Mouse (Mus musculus): Measurements from ENCODE around the gene Kidins220. TPM values are rescaled to one million over a fixed set of nuclear protein-coding genes. Genes with fewer than 3 reads are reported as not detected.

Gene Kidins220
- polyA plus RNA-seq, 1 experiment from 2014 or later, result 12.2 TPM

DNA sequence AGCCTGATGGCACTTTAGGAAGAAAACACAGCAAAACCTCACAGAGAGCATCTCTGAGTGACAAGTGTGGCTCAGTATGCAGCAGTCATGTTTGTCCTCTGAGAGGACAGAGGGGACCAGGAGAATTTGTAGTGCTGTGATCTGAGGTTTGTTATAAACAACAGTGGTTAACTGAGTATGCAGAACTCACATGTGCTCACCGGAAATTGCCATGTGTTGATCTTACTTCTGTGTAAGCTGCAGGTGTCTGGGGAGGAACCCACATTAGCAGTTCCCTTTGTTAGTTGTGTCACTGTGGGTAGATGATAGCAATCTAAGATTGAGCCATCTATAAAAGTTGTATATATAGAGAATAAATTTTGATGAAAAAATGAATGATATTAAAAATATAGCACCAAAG, 35.7 kb downstream of the Kidins220 start:
- WGBS (ENCODE audit: insufficient replicate concordance), result 84% methylated on average over 1 of the region's 1 CpGs
- no peak overlapping the region for H3K9ac ChIP-seq
- no peak for ATAC-seq

DNA sequence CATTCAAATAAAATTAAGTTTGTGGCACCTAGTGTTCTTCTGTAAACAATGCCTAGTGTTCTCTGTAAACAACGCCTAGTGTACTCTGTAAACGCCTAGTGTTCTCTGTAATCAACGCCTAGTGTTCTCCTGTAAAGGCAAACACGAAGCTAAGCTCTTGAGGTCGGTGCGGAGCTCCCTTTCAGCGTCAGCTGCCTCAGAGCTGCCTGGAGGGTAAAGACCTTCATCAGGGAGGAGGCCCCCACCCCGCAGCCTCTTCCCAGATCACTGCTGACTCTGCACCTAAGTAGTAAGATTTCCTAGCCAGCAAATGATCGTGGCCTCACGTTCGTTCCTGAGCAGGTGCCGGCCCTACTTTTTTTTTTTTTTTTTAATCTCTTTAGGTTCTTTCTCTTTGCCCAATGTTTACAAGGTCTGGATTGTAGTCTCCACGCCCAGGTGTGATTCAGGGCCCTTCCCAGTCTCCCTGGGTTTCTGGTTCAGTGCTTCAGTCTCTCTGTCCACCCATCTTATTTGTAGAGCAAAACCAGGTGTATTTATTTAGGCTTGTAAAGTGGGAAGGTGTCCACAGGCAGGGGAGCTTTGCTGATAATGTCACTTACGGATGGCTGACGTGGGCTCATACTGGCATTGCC, 37.1 kb downstream of the Kidins220 start:
- Histone ChIP-seq H3K4me2 (no peak overlapping the region), H3K9me3 (replicated peaks) (no peaks in the 10 kb centered on the region), H3K4me1 (peaks cover 29% of the 10 kb centered on the region), H3K36me3 (peaks cover 93% of the 10 kb centered on the region), H3K27ac (no peak overlapping the region), H3K4me3 (no peak overlapping the region), H3K27me3 (replicated peaks) (no peaks in the 10 kb centered on the region), H3K9ac (no peak overlapping the region)
- no peak for ATAC-seq
- WGBS (ENCODE audit: insufficient replicate concordance), result 76% methylated on average over 15 of the region's 15 CpGs

More for the DNA sequence above, 35.7 kb downstream of the Kidins220 start:
- Histone ChIP-seq H3K4me3 (no peak overlapping the region), H3K4me2 (no peak overlapping the region), H3K27me3 (replicated peaks) (no peaks in the 10 kb centered on the region), H3K36me3 (peaks cover 88% of the 10 kb centered on the region), H3K27ac (no peak overlapping the region), H3K4me1 (peaks cover 29% of the 10 kb centered on the region), H3K9me3 (replicated peaks) (no peaks in the 10 kb centered on the region)

DNA sequence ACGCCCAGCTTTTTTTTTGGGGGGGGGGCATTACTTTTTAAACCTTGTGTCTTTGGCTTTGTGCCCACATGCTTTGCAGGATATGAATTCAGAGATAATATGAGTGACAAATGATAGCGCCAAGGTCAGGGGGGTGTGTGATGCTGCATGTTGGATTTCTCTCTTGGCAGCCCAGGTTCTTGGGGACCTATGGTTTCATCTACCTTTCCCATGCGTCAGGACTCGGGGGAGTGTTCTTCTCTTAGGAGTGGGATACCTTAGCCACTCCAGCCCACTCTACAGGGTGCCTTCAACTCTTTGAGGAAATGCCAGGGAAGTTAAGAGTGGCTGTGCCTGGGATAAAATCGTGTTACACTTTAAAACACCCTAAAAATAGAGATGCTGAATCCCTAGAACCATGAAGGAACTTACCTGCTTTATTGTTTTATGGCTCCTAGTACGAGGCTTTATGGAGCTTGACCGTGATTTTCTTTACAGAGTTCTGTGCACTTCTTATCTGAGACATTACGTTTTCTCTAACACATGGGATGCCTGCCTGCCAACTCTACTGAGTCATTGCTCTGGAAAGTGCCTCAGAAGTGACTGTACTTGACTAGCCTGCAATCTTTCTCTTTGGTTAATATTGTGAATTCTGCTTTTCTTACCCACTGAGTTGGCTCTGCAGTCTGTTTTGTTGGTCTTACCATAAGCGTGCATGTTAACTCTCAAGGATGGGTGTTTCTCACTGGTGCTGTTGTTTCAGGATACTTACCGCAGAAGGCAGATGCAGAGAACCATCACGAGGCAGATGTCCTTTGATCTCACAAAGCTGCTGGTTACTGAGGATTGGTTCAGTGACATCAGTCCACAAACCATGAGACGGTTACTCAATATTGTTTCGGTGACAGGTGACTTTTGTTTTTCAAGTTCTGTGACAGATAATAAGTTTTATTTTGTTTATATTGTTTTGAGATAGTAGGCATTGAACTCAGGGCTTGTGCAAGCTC, 38.1 kb downstream of the Kidins220 start:
- Histone ChIP-seq H3K4me1 (peaks cover 29% of the 10 kb centered on the region), H3K27ac (no peak overlapping the region), H3K4me2 (no peak overlapping the region), H3K9me3 (replicated peaks) (no peaks in the 10 kb centered on the region), H3K27me3 (replicated peaks) (no peaks in the 10 kb centered on the region), H3K4me3 (no peak overlapping the region), H3K36me3 (peaks cover 94% of the 10 kb centered on the region), H3K9ac (no peak overlapping the region)
- ATAC-seq, result no peak
- WGBS (ENCODE audit: insufficient replicate concordance), result 79% methylated on average over 13 of the region's 13 CpGs

DNA sequence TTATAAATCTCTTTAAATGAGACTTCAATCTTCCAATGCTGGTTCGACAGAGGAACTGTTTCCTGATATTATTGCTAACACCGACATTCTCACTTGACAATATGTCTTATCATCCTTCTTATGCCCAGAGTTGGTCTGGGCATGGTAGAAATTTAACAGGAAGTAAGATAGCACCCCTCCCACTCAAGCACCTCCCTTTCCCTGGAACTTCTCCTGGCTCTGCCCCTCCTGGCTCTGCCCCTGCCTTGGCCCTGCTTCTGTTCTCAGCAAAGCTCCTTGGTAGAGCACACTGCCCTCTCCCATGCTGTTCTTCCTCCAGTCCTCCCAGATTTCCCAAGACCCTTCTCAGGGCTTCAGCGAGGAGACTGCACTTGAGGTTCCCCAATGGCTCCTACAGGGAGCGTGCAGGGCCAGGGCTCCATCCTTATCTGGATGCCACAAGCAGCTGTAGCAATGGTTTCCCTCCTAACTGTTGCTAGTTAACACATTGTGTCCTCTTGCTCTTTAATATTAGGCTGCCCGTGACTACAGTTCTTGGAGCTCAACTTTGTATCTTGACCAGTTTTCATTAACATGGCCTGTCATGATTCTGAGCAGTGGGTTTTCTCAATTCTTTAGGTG, 39.7 kb downstream of the Kidins220 start:
- peak; percentile 83 for ATAC-seq
- Histone ChIP-seq H3K27ac (peak overlapping the region; percentile 62; the same call in 1 of the 2 replicates), H3K4me2 (peak overlapping the region; percentile 33), H3K4me3 (no peak overlapping the region), H3K36me3 (peaks cover 95% of the 10 kb centered on the region), H3K9me3 (replicated peaks) (no peaks in the 10 kb centered on the region), H3K4me1 (peaks cover 29% of the 10 kb centered on the region), H3K9ac (no peak overlapping the region), H3K27me3 (replicated peaks) (no peaks in the 10 kb centered on the region)
- WGBS (ENCODE audit: insufficient replicate concordance), result 33% methylated on average over 5 of the region's 5 CpGs

DNA sequence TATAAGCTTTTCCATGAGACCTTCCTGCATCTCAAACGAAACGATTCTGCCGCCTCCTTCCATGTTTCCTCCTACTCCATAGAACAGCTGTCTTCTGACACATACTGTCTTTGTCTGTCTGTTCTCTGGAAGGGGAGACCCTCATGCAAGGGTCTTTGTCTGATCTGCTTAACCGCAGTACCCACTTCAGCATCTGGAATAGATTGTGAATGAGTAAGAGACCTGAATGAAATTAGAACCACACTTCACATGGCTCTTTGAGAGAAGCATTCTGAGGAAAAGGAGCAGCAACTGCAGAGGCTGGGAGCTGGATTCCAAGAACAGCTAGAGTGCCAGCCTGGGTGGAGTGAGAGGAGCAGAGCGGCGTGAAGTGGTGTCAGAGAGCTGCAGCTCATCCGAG, 40.2 kb downstream of the Kidins220 start:
- Histone ChIP-seq H3K27me3 (replicated peaks) (no peaks in the 10 kb centered on the region), H3K4me1 (peaks cover 25% of the 10 kb centered on the region), H3K36me3 (peaks cover 96% of the 10 kb centered on the region), H3K9me3 (replicated peaks) (no peaks in the 10 kb centered on the region), H3K27ac (peak overlapping the region; percentile 62; the same call in 1 of the 2 replicates), H3K4me2 (no peak overlapping the region), H3K9ac (no peak overlapping the region), H3K4me3 (no peak overlapping the region)
- ATAC-seq, result no peak
- WGBS (ENCODE audit: insufficient replicate concordance), result 87% methylated on average over 7 of the region's 7 CpGs

DNA sequence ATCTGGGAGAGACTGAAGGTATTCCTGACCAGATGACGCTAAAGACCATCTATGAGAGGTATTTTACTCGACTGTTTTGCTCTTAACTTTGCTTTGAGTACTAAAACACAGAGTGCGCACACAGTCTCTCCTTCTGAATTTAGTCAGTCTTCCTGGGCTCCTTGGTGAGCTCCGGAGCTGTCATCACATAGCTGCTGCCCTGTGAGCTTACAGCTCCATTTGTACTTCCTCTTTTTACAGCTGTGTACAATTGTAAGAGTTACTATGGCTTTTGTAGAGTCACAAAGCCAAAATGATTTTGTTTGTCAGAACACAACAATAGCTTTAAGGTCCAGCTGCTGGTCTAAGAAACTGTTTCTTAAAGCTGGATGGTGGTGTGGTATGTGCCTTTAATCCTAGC, 42.3 kb downstream of the Kidins220 start:
- Histone ChIP-seq H3K36me3 (peaks cover 91% of the 10 kb centered on the region), H3K27me3 (replicated peaks) (no peaks in the 10 kb centered on the region)
- WGBS (ENCODE audit: insufficient replicate concordance), result 68% methylated on average over 4 of the region's 4 CpGs

DNA sequence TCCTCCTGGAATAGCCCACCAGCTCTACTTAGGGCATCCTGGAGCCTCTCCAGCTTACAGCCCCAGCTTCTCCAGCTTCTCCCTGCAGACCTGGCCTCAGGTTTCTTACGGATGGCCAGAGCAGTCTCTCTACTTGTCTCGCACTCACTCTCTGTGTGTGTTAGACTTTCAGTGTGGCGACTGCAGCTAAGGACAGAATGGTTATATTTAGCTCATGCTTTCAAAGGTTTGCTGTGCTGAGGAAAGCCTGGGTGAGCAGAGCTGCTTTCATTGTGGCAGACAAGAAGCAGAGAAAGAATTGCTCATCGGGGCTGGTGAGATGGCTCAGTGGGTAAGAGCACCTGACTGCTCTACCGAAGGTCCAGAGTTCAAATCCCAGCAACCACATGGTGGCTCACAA, 46.3 kb downstream of the Kidins220 start:
- no peak overlapping the region for H3K27ac ChIP-seq
- ATAC-seq, result no peak
- WGBS (ENCODE audit: insufficient replicate concordance), result 86% methylated on average over 5 of the region's 5 CpGs
- peaks cover 68% of the 10 kb centered on the region for H3K36me3 ChIP-seq
- H3K4me3 ChIP-seq, result no peak overlapping the region
- no peak overlapping the region for H3K9ac ChIP-seq
- H3K4me2 ChIP-seq, result no peak overlapping the region
- no peaks in the 10 kb centered on the region for H3K9me3 ChIP-seq (replicated peaks)
- H3K4me1 ChIP-seq, result no peaks in the 10 kb centered on the region
- no peaks in the 10 kb centered on the region for H3K27me3 ChIP-seq (replicated peaks)

More for the DNA sequence above, 42.3 kb downstream of the Kidins220 start:
- Histone ChIP-seq H3K4me1 (peaks cover 20% of the 10 kb centered on the region), H3K4me3 (no peak overlapping the region), H3K9me3 (replicated peaks) (no peaks in the 10 kb centered on the region), H3K27ac (no peak overlapping the region), H3K4me2 (no peak overlapping the region), H3K9ac (no peak overlapping the region)
- no peak for ATAC-seq

DNA sequence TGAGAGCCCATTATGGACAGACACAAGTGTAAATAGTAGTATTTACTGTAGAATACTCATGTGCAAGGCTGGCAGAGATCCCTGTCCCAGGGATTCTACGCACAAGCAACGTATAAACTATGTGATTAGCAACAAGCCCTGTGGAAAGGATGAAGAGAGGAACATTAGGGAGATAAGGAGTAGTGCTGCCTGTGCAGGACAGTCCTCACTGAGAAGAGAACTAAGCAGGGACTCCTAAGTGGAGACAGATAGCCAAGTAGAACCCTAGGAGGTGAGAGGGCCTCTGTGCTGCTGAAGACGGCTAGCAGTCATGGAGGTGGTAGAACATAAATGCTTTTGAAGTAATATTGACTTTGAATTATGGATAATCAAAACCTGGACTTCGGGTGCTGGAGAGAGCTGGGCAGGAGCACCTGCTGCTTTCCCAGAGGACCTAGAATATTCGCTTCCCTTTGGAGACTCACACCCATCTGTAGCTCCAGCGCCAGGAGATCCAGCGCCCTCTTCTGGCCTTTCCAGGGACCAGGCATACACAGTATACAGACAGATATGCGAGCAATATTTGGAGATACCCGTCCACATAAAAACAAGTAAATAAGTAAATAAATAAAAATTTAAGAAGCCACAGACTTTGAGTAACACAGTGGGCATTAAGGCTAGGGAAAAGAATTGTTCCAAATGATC, 50.3 kb downstream of the Kidins220 start:
- Histone ChIP-seq H3K27me3 (replicated peaks) (no peaks in the 10 kb centered on the region), H3K9me3 (replicated peaks) (no peaks in the 10 kb centered on the region), H3K36me3 (peaks cover 46% of the 10 kb centered on the region), H3K4me1 (no peaks in the 10 kb centered on the region), H3K4me3 (no peak overlapping the region), H3K27ac (no peak overlapping the region), H3K4me2 (no peak overlapping the region), H3K9ac (no peak overlapping the region)
- ATAC-seq, result no peak
- WGBS (ENCODE audit: insufficient replicate concordance), result 62% methylated on average over 9 of the region's 9 CpGs

DNA sequence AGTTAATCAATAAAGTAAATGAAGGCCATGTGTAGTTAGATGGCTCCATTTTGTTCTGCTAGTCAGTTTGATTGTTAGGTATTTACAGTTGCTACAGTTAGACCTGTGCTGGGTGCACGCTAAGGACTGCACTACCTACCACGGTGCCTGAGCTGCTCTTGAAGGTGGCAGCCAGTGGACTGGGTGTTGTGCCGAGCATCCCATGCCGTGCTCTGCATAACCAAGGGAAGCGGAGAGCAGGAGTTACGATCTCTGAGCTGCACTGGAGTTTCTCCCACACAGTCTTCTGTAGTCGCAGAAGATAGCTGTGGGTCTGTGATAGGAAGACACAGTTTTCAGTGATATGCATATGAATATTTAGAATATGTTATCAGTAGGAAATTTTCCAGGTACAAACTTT, 51.6 kb downstream of the Kidins220 start:
- no peak overlapping the region for H3K27ac ChIP-seq
- H3K9me3 ChIP-seq (replicated peaks), result no peaks in the 10 kb centered on the region
- H3K4me1 ChIP-seq, result no peaks in the 10 kb centered on the region
- no peak overlapping the region for H3K9ac ChIP-seq
- 85% methylated on average over 7 of the region's 7 CpGs for WGBS (ENCODE audit: insufficient replicate concordance)
- H3K4me3 ChIP-seq, result no peak overlapping the region
- H3K27me3 ChIP-seq (replicated peaks), result no peaks in the 10 kb centered on the region
- no peak for ATAC-seq
- H3K4me2 ChIP-seq, result no peak overlapping the region
- H3K36me3 ChIP-seq, result peaks cover 43% of the 10 kb centered on the region

DNA sequence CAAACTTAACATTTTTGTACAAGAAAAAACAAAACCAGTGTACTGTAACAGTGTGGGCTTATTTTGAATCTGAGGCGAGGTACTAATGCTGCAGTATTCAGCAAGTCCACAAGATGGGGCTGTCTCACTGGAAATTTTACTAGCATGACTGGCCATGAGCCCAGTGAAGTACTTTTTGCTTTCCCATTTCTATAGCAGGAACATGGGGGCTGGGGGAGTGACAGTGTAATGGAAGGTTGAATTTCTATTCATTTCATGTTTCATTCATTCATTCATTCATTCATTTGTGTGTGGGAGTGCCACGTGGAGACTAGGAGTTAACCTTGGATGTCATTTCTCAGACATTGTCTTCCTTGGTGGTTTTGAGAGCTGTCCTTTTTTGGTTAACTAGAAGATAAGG, 52.7 kb downstream of the Kidins220 start:
- no peaks in the 10 kb centered on the region for H3K27me3 ChIP-seq (replicated peaks)
- H3K9ac ChIP-seq, result no peak overlapping the region
- H3K27ac ChIP-seq, result no peak overlapping the region
- no peaks in the 10 kb centered on the region for H3K4me1 ChIP-seq
- H3K4me3 ChIP-seq, result no peak overlapping the region
- WGBS (ENCODE audit: insufficient replicate concordance), result 47% methylated on average over 2 of the region's 2 CpGs
- no peak overlapping the region for H3K4me2 ChIP-seq
- ATAC-seq, result no peak
- peaks cover 49% of the 10 kb centered on the region for H3K36me3 ChIP-seq
- no peaks in the 10 kb centered on the region for H3K9me3 ChIP-seq (replicated peaks)

DNA sequence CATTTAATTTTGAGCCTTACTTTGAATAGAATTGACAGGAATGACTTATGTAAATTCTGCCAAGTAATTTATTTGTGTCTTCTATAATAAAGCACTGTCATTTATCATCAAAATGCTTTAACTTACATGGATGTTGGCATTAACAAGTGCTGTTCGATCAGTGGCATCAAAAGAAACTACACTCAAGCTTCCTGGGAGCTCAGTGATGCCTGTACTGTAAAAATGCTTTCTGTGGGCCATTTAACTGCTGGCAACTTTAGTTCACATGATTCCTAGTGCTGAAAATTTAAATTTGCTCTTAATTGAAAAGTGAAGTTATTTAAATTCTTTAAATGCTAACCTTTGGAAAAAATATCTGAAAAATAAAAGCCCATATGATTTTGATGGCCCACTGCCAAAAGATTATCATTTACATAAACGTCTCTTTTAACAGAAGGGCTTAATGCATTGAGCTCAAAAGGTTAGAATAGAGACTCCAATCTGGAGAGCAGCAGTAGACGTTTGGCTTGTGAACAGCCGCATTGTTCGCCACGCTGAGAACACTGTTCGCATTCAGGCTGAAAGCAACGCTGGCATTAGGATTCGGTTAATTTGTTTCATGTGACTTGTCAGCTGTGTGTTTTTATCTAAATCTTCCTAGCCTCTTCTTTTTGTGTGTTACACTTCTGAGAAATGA, 59.1 kb downstream of the Kidins220 start:
- H3K4me1 ChIP-seq, result no peaks in the 10 kb centered on the region
- ATAC-seq, result no peak
- no peak overlapping the region for H3K4me2 ChIP-seq
- no peak overlapping the region for H3K4me3 ChIP-seq
- peaks cover 51% of the 10 kb centered on the region for H3K36me3 ChIP-seq
- H3K27ac ChIP-seq, result no peak overlapping the region
- no peak overlapping the region for H3K9ac ChIP-seq
- 80% methylated on average over 9 of the region's 9 CpGs for WGBS (ENCODE audit: insufficient replicate concordance)
- no peaks in the 10 kb centered on the region for H3K9me3 ChIP-seq (replicated peaks)
- no peaks in the 10 kb centered on the region for H3K27me3 ChIP-seq (replicated peaks)
